Mouse (Mus musculus): ENCODE results near the gene Gdf9. TPM values are rescaled to one million over a fixed set of nuclear protein-coding genes. Genes with fewer than 3 reads are reported as not detected.

The Gdf9 gene
- polyA plus RNA-seq, 1 experiment = 2.5 TPM

GRCm38 (mm10) chr11:53469968-53470695 is 39.3 kb downstream of the Gdf9 start, which contains the start of gene Gm9837:
Gene Gm9837, minus strand, starts transcription at chr11:53470479.
- Histone ChIP-seq H3K4me1 (ENCODE audit: control insufficient read depth, insufficient read depth, low read length) (peaks cover 10% of the 10 kb centered on the region; the same call in 1 of the 2 replicates), H3K27me3 (ENCODE audit: control insufficient read depth, insufficient read depth, low read length) (no peaks in the 10 kb centered on the region), H3K27ac (ENCODE audit: insufficient read depth, low read length) (peak within 1 kb of the TSS; percentile 83), H3K4me3 (replicated peaks; ENCODE audit: insufficient read depth, low read depth, low read length) (peak within 1 kb of the TSS; percentile 43)
- DNase-seq = peak; percentile 92 to 96
- peak; percentile 97 for TF ChIP-seq CTCF (IDR thresholded peaks at IDR 0.05; ENCODE audit: borderline replicate concordance, insufficient read depth, low read depth, low read length)
- no peak for TF ChIP-seq POLR2A (IDR thresholded peaks at IDR 0.05; ENCODE audit: borderline replicate concordance, insufficient read depth, low read length)
- WGBS = 5% methylated on average over 29 of the region's 29 CpGs

GRCm38 (mm10) chr11:53472709-53473108 is 41.9 kb downstream of the Gdf9 start:
- WGBS = 91% methylated on average over 3 of the region's 3 CpGs
- Histone ChIP-seq H3K4me3 (replicated peaks; ENCODE audit: insufficient read depth, low read depth, low read length) (no peak overlapping the region), H3K27ac (ENCODE audit: insufficient read depth, low read length) (no peak overlapping the region), H3K27me3 (ENCODE audit: control insufficient read depth, insufficient read depth, low read length) (no peaks in the 10 kb centered on the region), H3K4me1 (ENCODE audit: control insufficient read depth, insufficient read depth, low read length) (peaks cover 7% of the 10 kb centered on the region; the same call in 1 of the 2 replicates)
- DNase-seq = no peak
- peak; percentile 36; the same call in 1 of the 2 replicates for TF ChIP-seq CTCF (IDR thresholded peaks at IDR 0.05; ENCODE audit: borderline replicate concordance, insufficient read depth, low read depth, low read length)
- TF ChIP-seq POLR2A (IDR thresholded peaks at IDR 0.05; ENCODE audit: borderline replicate concordance, insufficient read depth, low read length) = no peak

GRCm38 (mm10) chr11:53475620-53476019 is 44.8 kb downstream of the Gdf9 start:
- no peak for DNase-seq
- H3K4me1 ChIP-seq (ENCODE audit: control insufficient read depth, insufficient read depth, low read length) = peaks cover 1% of the 10 kb centered on the region; the same call in 1 of the 2 replicates
- no peak overlapping the region for H3K27ac ChIP-seq (ENCODE audit: insufficient read depth, low read length)
- TF ChIP-seq CTCF (IDR thresholded peaks at IDR 0.05; ENCODE audit: borderline replicate concordance, insufficient read depth, low read depth, low read length) = no peak
- no peak for TF ChIP-seq POLR2A (IDR thresholded peaks at IDR 0.05; ENCODE audit: borderline replicate concordance, insufficient read depth, low read length)
- no peaks in the 10 kb centered on the region for H3K27me3 ChIP-seq (ENCODE audit: control insufficient read depth, insufficient read depth, low read length)
- WGBS = 59% methylated on average over 8 of the region's 8 CpGs
- no peak overlapping the region for H3K4me3 ChIP-seq (replicated peaks; ENCODE audit: insufficient read depth, low read depth, low read length)

GRCm38 (mm10) chr11:53477833-53478232 is 47.0 kb downstream of the Gdf9 start:
- no peak overlapping the region for H3K27ac ChIP-seq (ENCODE audit: insufficient read depth, low read length)
- H3K4me3 ChIP-seq (replicated peaks; ENCODE audit: insufficient read depth, low read depth, low read length) = peak overlapping the region; percentile 67
- no peak for DNase-seq
- no peaks in the 10 kb centered on the region for H3K27me3 ChIP-seq (ENCODE audit: control insufficient read depth, insufficient read depth, low read length)
- 39% methylated on average over 7 of the region's 7 CpGs for WGBS
- no peaks in the 10 kb centered on the region; the same call in 1 of the 2 replicates for H3K4me1 ChIP-seq (ENCODE audit: control insufficient read depth, insufficient read depth, low read length)
- TF ChIP-seq CTCF (IDR thresholded peaks at IDR 0.05; ENCODE audit: borderline replicate concordance, insufficient read depth, low read depth, low read length) = no peak
- TF ChIP-seq POLR2A (IDR thresholded peaks at IDR 0.05; ENCODE audit: borderline replicate concordance, insufficient read depth, low read length) = no peak

GRCm38 (mm10) chr11:53478383-53479170 is 47.8 kb downstream of the Gdf9 start:
- DNase-seq = peak; percentile 64 to 77
- TF ChIP-seq POLR2A (IDR thresholded peaks at IDR 0.05; ENCODE audit: borderline replicate concordance, insufficient read depth, low read length) (no peak), CTCF (IDR thresholded peaks at IDR 0.05; ENCODE audit: borderline replicate concordance, insufficient read depth, low read depth, low read length) (no peak)
- peak overlapping the region; percentile 61 for H3K27ac ChIP-seq (ENCODE audit: insufficient read depth, low read length)
- H3K4me1 ChIP-seq (ENCODE audit: control insufficient read depth, insufficient read depth, low read length) = peaks cover 4% of the 10 kb centered on the region; the same call in 1 of the 2 replicates
- no peaks in the 10 kb centered on the region for H3K27me3 ChIP-seq (ENCODE audit: control insufficient read depth, insufficient read depth, low read length)
- peak overlapping the region; percentile 67 for H3K4me3 ChIP-seq (replicated peaks; ENCODE audit: insufficient read depth, low read depth, low read length)
- WGBS = 5% methylated on average over 79 of the region's 79 CpGs

GRCm38 (mm10) chr11:53479171-53479782 is 48.5 kb downstream of the Gdf9 start:
- TF ChIP-seq POLR2A (IDR thresholded peaks at IDR 0.05; ENCODE audit: borderline replicate concordance, insufficient read depth, low read length) (no peak), CTCF (IDR thresholded peaks at IDR 0.05; ENCODE audit: borderline replicate concordance, insufficient read depth, low read depth, low read length) (no peak)
- peak overlapping the region; percentile 61 for H3K27ac ChIP-seq (ENCODE audit: insufficient read depth, low read length)
- H3K4me1 ChIP-seq (ENCODE audit: control insufficient read depth, insufficient read depth, low read length) = peaks cover 6% of the 10 kb centered on the region; the same call in 1 of the 2 replicates
- H3K27me3 ChIP-seq (ENCODE audit: control insufficient read depth, insufficient read depth, low read length) = no peaks in the 10 kb centered on the region
- under 1% methylated on average over 62 of the region's 62 CpGs for WGBS
- peak overlapping the region; percentile 67 for H3K4me3 ChIP-seq (replicated peaks; ENCODE audit: insufficient read depth, low read depth, low read length)
- DNase-seq = peak; percentile 70 to 75

GRCm38 (mm10) chr11:53479783-53480301 is 49.0 kb downstream of the Gdf9 start, which contains the start of the genes Gm9945 and Sowaha:
Gene Gm9945, plus strand, starts transcription at chr11:53480166.
Gene Sowaha, minus strand, starts transcription at chr11:53480274.
- H3K27me3 ChIP-seq (ENCODE audit: control insufficient read depth, insufficient read depth, low read length) = no peaks in the 10 kb centered on the region
- H3K4me1 ChIP-seq (ENCODE audit: control insufficient read depth, insufficient read depth, low read length) = peaks cover 6% of the 10 kb centered on the region; the same call in 1 of the 2 replicates
- TF ChIP-seq CTCF (IDR thresholded peaks at IDR 0.05; ENCODE audit: borderline replicate concordance, insufficient read depth, low read depth, low read length) (no peak; the same call in 1 of the 2 replicates), POLR2A (IDR thresholded peaks at IDR 0.05; ENCODE audit: borderline replicate concordance, insufficient read depth, low read length) (peak; percentile 51; the same call in 1 of the 2 replicates)
- 1% methylated on average over 40 of the region's 40 CpGs for WGBS
- H3K4me3 ChIP-seq (replicated peaks; ENCODE audit: insufficient read depth, low read depth, low read length) = peak within 1 kb of the TSS; percentile 67
- H3K27ac ChIP-seq (ENCODE audit: insufficient read depth, low read length) = peak within 1 kb of the TSS; percentile 61
- DNase-seq = peak; percentile 86 to 90
